Mouse (Mus musculus) Muller cell, postnatal 12 days (primary cell): Measurements from ENCODE around the gene Farp1.
"Not testable (repeated sequence)": the region's sequence is repeated elsewhere in the genome, so short reads cannot be mapped to it uniquely, and the experiment has no call there.

Experiments
- DNase-seq: peaks from one replicate; pipeline ENCODE4 v3.0.0-alpha.2; 2015; ENCODE audit errors: inconsistent ontology term

Gene Farp1

GRCm38 (mm10) chr14:121182967-121183366 is 148.0 kb downstream of the Farp1 start:
- no peak for DNase-seq

- DNase-seq = peak; percentile 94
Measured at GRCm38 (mm10) chr14:121183414-121184130, 148.6 kb downstream of the Farp1 start.

GRCm38 (mm10) chr14:121184351-121184750 is 149.4 kb downstream of the Farp1 start:
- no peak for DNase-seq

GRCm38 (mm10) chr14:121186402-121186894 is 151.4 kb downstream of the Farp1 start:
- no peak for DNase-seq

GRCm38 (mm10) chr14:121189840-121190239 is 154.8 kb downstream of the Farp1 start:
- not testable (repeated sequence) for DNase-seq

- DNase-seq = no peak
Measured at GRCm38 (mm10) chr14:121190386-121190785, 155.4 kb downstream of the Farp1 start.

- DNase-seq = peak; percentile 90
Measured at GRCm38 (mm10) chr14:121191739-121192138, 156.7 kb downstream of the Farp1 start.

- peak; percentile 63 for DNase-seq
Measured at GRCm38 (mm10) chr14:121192394-121192793, 157.4 kb downstream of the Farp1 start.

GRCm38 (mm10) chr14:121193981-121194380 is 159.0 kb downstream of the Farp1 start:
- DNase-seq = no peak

- peak; percentile 82 for DNase-seq
Measured at GRCm38 (mm10) chr14:121198915-121199572, 164.0 kb downstream of the Farp1 start.

- DNase-seq = no peak
Measured at GRCm38 (mm10) chr14:121199789-121200188, 164.8 kb downstream of the Farp1 start.

- DNase-seq = no peak
Measured at GRCm38 (mm10) chr14:121200353-121200752, 165.4 kb downstream of the Farp1 start.

- DNase-seq = peak; percentile 21
Measured at GRCm38 (mm10) chr14:121201178-121201577, 166.2 kb downstream of the Farp1 start.

GRCm38 (mm10) chr14:121205459-121205858 is 170.5 kb downstream of the Farp1 start:
- peak; percentile 60 for DNase-seq

- DNase-seq = no peak
Measured at GRCm38 (mm10) chr14:121207441-121208158, 172.6 kb downstream of the Farp1 start.

- DNase-seq = no peak
Measured at GRCm38 (mm10) chr14:121208159-121208515, 173.1 kb downstream of the Farp1 start.

- no peak for DNase-seq
Measured at GRCm38 (mm10) chr14:121210318-121210717, 175.3 kb downstream of the Farp1 start.

- no peak for DNase-seq
Measured at GRCm38 (mm10) chr14:121213650-121214049, 178.7 kb downstream of the Farp1 start.

- DNase-seq = no peak
Measured at GRCm38 (mm10) chr14:121214636-121215257, 179.7 kb downstream of the Farp1 start.

GRCm38 (mm10) chr14:121215817-121216216 is 180.8 kb downstream of the Farp1 start:
- DNase-seq = no peak

GRCm38 (mm10) chr14:121216672-121217071 is 181.7 kb downstream of the Farp1 start:
- no peak for DNase-seq

GRCm38 (mm10) chr14:121218620-121219019 is 183.6 kb downstream of the Farp1 start:
- DNase-seq = no peak
